Mouse (Mus musculus): ENCODE results near the gene Prdm2.

Gene Prdm2

GRCm38 (mm10) chr4:143154571-143154970 is 58.2 kb downstream of the Prdm2 start:
- no peak for ATAC-seq (ENCODE audit: low TSS enrichment)

- no peak for ATAC-seq (ENCODE audit: low TSS enrichment)
Measured at GRCm38 (mm10) chr4:143152634-143153033, 60.2 kb downstream of the Prdm2 start.

- no peak; the same call in 1 of the 2 replicates for ATAC-seq (ENCODE audit: low TSS enrichment)
Measured at GRCm38 (mm10) chr4:143151267-143151666, 61.5 kb downstream of the Prdm2 start.

- ATAC-seq (ENCODE audit: low TSS enrichment): no peak
Measured at GRCm38 (mm10) chr4:143147666-143148065, 65.1 kb downstream of the Prdm2 start.

- no peak for ATAC-seq (ENCODE audit: low TSS enrichment)
Measured at GRCm38 (mm10) chr4:143143615-143144014, 69.2 kb downstream of the Prdm2 start.

- no peak for ATAC-seq (ENCODE audit: low TSS enrichment)
Measured at GRCm38 (mm10) chr4:143141645-143142259, 71.0 kb downstream of the Prdm2 start.

- ATAC-seq (ENCODE audit: low TSS enrichment): no peak
Measured at GRCm38 (mm10) chr4:143140940-143141339, 71.9 kb downstream of the Prdm2 start.

GRCm38 (mm10) chr4:143132433-143132832 is 80.4 kb downstream of the Prdm2 start:
- peak; percentile 93 for ATAC-seq (ENCODE audit: low TSS enrichment)

GRCm38 (mm10) chr4:143130441-143130840 is 82.4 kb downstream of the Prdm2 start:
- ATAC-seq (ENCODE audit: low TSS enrichment): no peak

- no peak for ATAC-seq (ENCODE audit: low TSS enrichment)
Measured at GRCm38 (mm10) chr4:143129261-143129760, 83.5 kb downstream of the Prdm2 start.

GRCm38 (mm10) chr4:143127171-143127570 is 85.6 kb downstream of the Prdm2 start:
- no peak for ATAC-seq (ENCODE audit: low TSS enrichment)

GRCm38 (mm10) chr4:143126476-143126875 is 86.3 kb downstream of the Prdm2 start:
- ATAC-seq (ENCODE audit: low TSS enrichment): peak; percentile 98

- ATAC-seq (ENCODE audit: low TSS enrichment): no peak
Measured at GRCm38 (mm10) chr4:143125290-143125689, 87.5 kb downstream of the Prdm2 start.

GRCm38 (mm10) chr4:143123043-143123442 is 89.8 kb downstream of the Prdm2 start:
- no peak for ATAC-seq (ENCODE audit: low TSS enrichment)

GRCm38 (mm10) chr4:143121174-143121573 is 91.6 kb downstream of the Prdm2 start:
- no peak for ATAC-seq (ENCODE audit: low TSS enrichment)

- ATAC-seq (ENCODE audit: low TSS enrichment): no peak
Measured at GRCm38 (mm10) chr4:143120008-143120407, 92.8 kb downstream of the Prdm2 start.

GRCm38 (mm10) chr4:143118843-143119242 is 94.0 kb downstream of the Prdm2 start:
- peak; percentile 51; the same call in 1 of the 2 replicates for ATAC-seq (ENCODE audit: low TSS enrichment)

GRCm38 (mm10) chr4:143115851-143116250 is 96.9 kb downstream of the Prdm2 start:
- ATAC-seq (ENCODE audit: low TSS enrichment): no peak

- ATAC-seq (ENCODE audit: low TSS enrichment): no peak
Measured at GRCm38 (mm10) chr4:143114232-143114979, 98.4 kb downstream of the Prdm2 start.

GRCm38 (mm10) chr4:143112985-143113384 is 99.8 kb downstream of the Prdm2 start:
- ATAC-seq (ENCODE audit: low TSS enrichment): peak; percentile 68

GRCm38 (mm10) chr4:143112439-143112838 is 100.4 kb downstream of the Prdm2 start:
- ATAC-seq (ENCODE audit: low TSS enrichment): 0 out of 2 replicates have a peak, but pooled peaks have one; percentile 17

- peak; percentile 66 for ATAC-seq (ENCODE audit: low TSS enrichment)
Measured at GRCm38 (mm10) chr4:143111872-143112271, 100.9 kb downstream of the Prdm2 start.

- no peak for ATAC-seq (ENCODE audit: low TSS enrichment)
Measured at GRCm38 (mm10) chr4:143108552-143108951, 104.2 kb downstream of the Prdm2 start.

Data from frontal cortex, adult (tissue).